Mouse (Mus musculus) megakaryocyte, embryonic 14.5 days (primary cell): Measurements from ENCODE around the gene Btbd1. TPM values are rescaled to one million over a fixed set of nuclear protein-coding genes. Genes with fewer than 3 reads are reported as not detected.

ENCODE experiments used
- H3K27me3 ChIP-seq: replicated peaks from 2 replicates; pipeline ENCODE3; 2012; ENCODE audit warnings: inconsistent platforms
- H3K36me3 ChIP-seq: replicated peaks from 2 replicates; pipeline ENCODE3; 2012; ENCODE audit warnings: low read length, inconsistent platforms, mixed read lengths
- H3K4me1 ChIP-seq: 2 replicates; pipeline ENCODE4 v1.6.1; 2012; ENCODE audit warnings: inconsistent platforms
- H3K4me3 ChIP-seq: replicated peaks from 2 replicates; pipeline ENCODE3; 2012; ENCODE audit warnings: moderate library complexity, mild to moderate bottlenecking, inconsistent platforms
- H3K9me3 ChIP-seq: 2 replicates; pipeline ENCODE4 v1.6.1; 2012; ENCODE audit warnings: inconsistent platforms
- FLI1 ChIP-seq: IDR thresholded peaks from 2 replicates; pipeline ENCODE4 v1.6.1; 2012; ENCODE audit warnings: low read length, inconsistent platforms, mixed read lengths
- GATA1 ChIP-seq: IDR thresholded peaks from 3 replicates; pipeline ENCODE4 v1.6.1; 2012; ENCODE audit warnings: mixed read lengths, low read length, inconsistent platforms, borderline replicate concordance
- polyA plus RNA-seq: library from polyadenylated mRNA; stranded (reverse); fragments of >175 nt; gene quantifications from 2 replicates; pipeline ENCODE4 v1.2.3, GENCODE M21; 2012; ENCODE audit warnings: low replicate concordance; ENCODE audit not compliant: insufficient read depth

Btbd1 gene
- polyA plus RNA-seq, 1 experiment: 5.8 TPM

GRCm38 (mm10) chr7:81850171-81850570, 20.9 kb upstream of the Btbd1 start:
- TF ChIP-seq FLI1: no peak
- no peak for TF ChIP-seq GATA1
- Histone ChIP-seq H3K36me3 (no peaks in the 10 kb centered on the region), H3K4me1 (peaks cover 24% of the 10 kb centered on the region), H3K27me3 (peaks cover 10% of the 10 kb centered on the region), H3K4me3 (no peak overlapping the region), H3K9me3 (peaks cover 6% of the 10 kb centered on the region; the same call in 1 of the 2 replicates)

DNA sequence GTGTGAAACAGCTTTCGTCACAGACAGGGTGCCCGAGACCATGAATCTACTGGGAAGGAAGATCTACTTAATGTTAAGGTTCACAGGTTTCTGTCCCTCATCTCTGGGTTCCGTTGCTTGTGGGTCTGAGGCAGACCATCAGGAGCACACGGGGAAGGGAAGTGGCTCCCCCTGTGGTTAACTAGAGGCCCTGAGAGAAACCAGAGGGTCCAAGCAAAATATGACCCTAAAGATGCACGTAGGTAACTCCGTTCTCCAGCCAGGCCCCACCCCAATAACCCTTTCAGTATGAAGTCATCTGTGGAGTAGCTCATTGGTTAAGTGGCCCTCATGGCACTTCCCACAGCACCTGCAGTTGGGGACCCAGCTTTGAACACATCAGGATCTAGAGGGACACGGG, 20.4 kb upstream of the Btbd1 start:
- peaks cover 6% of the 10 kb centered on the region; the same call in 1 of the 2 replicates for H3K9me3 ChIP-seq
- no peaks in the 10 kb centered on the region for H3K36me3 ChIP-seq
- H3K4me1 ChIP-seq: peaks cover 19% of the 10 kb centered on the region
- no peak overlapping the region for H3K4me3 ChIP-seq
- peaks cover 10% of the 10 kb centered on the region for H3K27me3 ChIP-seq
- no peak for TF ChIP-seq GATA1
- no peak for TF ChIP-seq FLI1

GRCm38 (mm10) chr7:81849214-81849613, 20.0 kb upstream of the Btbd1 start:
- Histone ChIP-seq H3K36me3 (no peaks in the 10 kb centered on the region), H3K27me3 (peaks cover 10% of the 10 kb centered on the region), H3K4me3 (no peak overlapping the region), H3K4me1 (peaks cover 15% of the 10 kb centered on the region), H3K9me3 (peaks cover 6% of the 10 kb centered on the region; the same call in 1 of the 2 replicates)
- no peak for TF ChIP-seq GATA1
- no peak for TF ChIP-seq FLI1

DNA sequence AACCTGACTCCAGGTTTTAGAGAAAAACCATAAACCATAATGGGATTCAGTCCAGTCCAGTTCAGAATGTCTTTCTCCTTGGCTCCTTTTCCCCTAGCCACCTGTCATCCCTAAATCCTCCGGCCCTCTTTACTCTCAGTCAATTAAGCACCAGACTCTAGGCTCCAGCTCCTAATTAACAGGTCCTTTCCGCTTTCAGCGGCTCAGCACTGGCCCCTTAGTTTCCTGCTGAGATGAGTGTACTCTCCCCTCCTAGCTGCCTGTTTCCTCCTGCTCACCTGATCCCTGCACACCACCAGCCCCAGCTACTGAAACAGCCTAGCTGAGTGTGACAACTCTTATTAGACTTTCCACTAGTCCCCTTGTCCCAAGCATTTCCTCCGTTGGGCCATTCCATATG, 18.5 kb upstream of the Btbd1 start:
- H3K36me3 ChIP-seq: no peaks in the 10 kb centered on the region
- H3K4me3 ChIP-seq: no peak overlapping the region
- peaks cover 6% of the 10 kb centered on the region; the same call in 1 of the 2 replicates for H3K9me3 ChIP-seq
- peaks cover 10% of the 10 kb centered on the region for H3K27me3 ChIP-seq
- TF ChIP-seq GATA1 (no peak), FLI1 (no peak)
- peaks cover 13% of the 10 kb centered on the region for H3K4me1 ChIP-seq

DNA sequence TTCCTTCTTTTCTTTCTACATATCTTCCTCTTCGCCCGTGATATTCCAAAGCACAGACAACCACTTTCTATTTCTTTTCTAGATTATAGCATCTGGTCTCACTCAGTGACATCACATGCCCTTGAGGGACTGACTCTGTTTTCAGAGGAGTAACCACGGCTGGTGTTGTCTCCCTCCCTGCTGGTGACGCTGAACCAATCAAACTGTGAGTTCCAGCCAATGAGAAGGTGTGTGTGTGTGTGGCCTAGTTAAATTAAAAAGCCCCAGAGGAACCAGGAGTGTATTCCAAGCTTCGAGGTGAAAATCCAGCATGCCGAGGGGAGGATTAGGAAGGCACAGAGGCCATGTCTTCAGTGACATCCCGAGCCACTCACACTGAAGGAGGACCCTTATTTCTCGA, 17.8 kb upstream of the Btbd1 start:
- no peak for TF ChIP-seq FLI1
- no peak for TF ChIP-seq GATA1
- H3K9me3 ChIP-seq: peaks cover 6% of the 10 kb centered on the region; the same call in 1 of the 2 replicates
- H3K4me1 ChIP-seq: peaks cover 13% of the 10 kb centered on the region
- H3K4me3 ChIP-seq: no peak overlapping the region
- peaks cover 10% of the 10 kb centered on the region for H3K27me3 ChIP-seq
- no peaks in the 10 kb centered on the region for H3K36me3 ChIP-seq

DNA sequence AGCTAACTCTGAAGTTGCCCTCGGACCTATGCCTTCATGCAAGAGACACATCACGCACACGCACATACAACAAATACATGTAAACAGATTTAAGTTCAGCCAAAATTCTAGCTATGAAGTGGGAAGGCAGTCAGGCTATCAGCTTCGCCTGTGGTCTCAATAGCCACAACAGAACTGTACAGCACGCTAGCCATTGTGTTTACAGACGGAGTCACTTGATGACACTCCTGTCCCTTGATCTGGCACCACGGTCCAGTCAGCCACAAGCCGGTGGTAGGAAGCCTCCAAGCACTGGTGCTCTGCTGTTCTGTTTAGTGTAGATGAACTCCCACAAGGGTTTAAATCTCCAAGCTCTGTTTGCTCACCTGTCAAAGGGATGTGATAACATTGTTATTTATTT, 16.8 kb upstream of the Btbd1 start:
- TF ChIP-seq GATA1 (no peak), FLI1 (no peak)
- Histone ChIP-seq H3K4me1 (peaks cover 21% of the 10 kb centered on the region), H3K9me3 (peaks cover 6% of the 10 kb centered on the region; the same call in 1 of the 2 replicates), H3K4me3 (no peak overlapping the region), H3K36me3 (no peaks in the 10 kb centered on the region), H3K27me3 (peaks cover 17% of the 10 kb centered on the region)

GRCm38 (mm10) chr7:81845313-81845712, 16.1 kb upstream of the Btbd1 start:
- TF ChIP-seq GATA1 (no peak), FLI1 (no peak)
- peaks cover 20% of the 10 kb centered on the region for H3K27me3 ChIP-seq
- H3K36me3 ChIP-seq: no peaks in the 10 kb centered on the region
- no peak overlapping the region for H3K4me3 ChIP-seq
- peaks cover 21% of the 10 kb centered on the region for H3K4me1 ChIP-seq
- peaks cover 6% of the 10 kb centered on the region; the same call in 1 of the 2 replicates for H3K9me3 ChIP-seq

DNA sequence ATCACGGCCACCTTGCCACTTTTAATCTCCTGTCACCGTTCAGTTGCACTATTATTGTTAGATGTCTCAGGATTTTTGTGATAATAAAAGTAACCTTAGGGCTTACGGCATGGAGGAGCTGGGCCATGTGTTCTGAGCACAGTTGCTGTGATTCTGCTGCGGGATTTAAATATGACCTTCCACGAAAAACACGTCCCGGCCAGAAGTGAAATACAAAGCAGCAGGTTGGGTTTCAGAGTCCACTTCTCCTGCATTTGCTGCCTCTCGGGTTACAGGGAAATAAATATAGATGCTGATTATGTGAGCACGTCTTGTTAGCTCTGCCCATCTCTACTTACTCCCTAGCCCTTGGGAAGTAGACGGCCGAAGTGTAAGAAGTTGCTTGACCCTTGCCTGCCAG, 15.6 kb upstream of the Btbd1 start:
- H3K27me3 ChIP-seq: peaks cover 21% of the 10 kb centered on the region
- no peak for TF ChIP-seq FLI1
- no peak for TF ChIP-seq GATA1
- H3K36me3 ChIP-seq: no peaks in the 10 kb centered on the region
- H3K9me3 ChIP-seq: peaks cover 6% of the 10 kb centered on the region; the same call in 1 of the 2 replicates
- no peak overlapping the region for H3K4me3 ChIP-seq
- H3K4me1 ChIP-seq: peaks cover 17% of the 10 kb centered on the region

DNA sequence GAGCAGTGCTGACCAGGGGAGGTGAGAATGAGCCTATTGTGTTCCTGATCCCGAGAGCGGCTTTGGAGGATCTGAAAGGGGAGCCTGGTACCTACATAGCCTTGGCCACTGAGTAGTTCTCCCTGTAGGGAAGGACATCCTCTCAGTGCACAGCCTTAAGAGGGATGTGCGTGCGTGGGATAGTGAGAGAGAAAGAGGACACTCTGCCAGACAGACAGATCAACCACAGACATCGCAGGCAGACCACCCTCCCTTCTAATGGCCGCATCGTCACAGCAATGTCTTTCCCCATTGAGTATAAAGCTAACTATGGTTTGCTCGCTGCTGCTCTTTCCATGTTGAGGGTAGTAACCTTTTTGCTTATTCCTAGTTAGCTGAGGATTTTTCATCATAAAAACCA, 14.7 kb upstream of the Btbd1 start:
- Histone ChIP-seq H3K4me1 (peaks cover 17% of the 10 kb centered on the region), H3K36me3 (no peaks in the 10 kb centered on the region), H3K4me3 (no peak overlapping the region), H3K27me3 (peaks cover 22% of the 10 kb centered on the region), H3K9me3 (peaks cover 6% of the 10 kb centered on the region; the same call in 1 of the 2 replicates)
- TF ChIP-seq FLI1 (no peak), GATA1 (no peak)

DNA sequence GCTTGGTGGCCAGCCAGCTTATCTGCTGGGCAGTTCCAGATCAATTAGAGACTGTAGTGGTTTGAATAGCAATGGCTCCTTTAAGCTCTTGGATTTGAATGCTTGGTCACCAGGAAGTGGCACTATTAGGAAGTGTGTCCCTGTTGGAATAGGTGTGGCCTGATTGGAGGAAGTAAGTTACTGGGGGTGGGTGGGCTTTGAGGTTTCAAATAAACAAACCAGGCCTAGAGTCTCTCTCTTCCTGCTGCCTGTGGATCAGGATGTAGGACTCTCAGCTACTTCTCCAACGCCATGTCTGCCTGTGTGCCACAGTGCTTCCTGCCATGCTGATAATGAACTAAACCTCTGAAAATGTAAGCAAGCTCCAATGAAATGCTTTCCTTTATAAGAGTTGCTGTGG, 13.8 kb upstream of the Btbd1 start:
- Histone ChIP-seq H3K9me3 (0 out of 2 replicates have a peak, but pooled peaks cover under 1% of the 10 kb centered on the region), H3K4me1 (peaks cover 17% of the 10 kb centered on the region), H3K4me3 (no peak overlapping the region), H3K36me3 (no peaks in the 10 kb centered on the region), H3K27me3 (peaks cover 18% of the 10 kb centered on the region)
- TF ChIP-seq GATA1 (no peak), FLI1 (no peak)

DNA sequence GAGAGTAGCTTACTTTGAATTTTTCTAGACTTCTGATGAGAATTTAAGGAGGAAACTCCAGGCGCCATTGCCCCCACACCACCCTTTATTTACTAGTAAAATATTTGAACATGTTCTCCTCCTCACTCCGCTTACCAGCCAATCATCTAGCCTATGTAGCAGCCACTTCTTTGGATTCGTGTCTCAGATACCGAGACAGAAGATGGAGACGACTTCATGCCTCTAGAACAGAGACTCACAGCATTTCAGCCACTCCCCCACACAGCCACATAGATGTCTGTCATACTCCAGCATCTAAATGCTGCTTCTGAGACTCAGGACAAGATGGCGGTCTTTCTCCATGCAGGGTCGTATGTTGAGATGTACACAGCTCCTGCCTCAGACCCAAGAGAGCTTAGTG, 12.9 kb upstream of the Btbd1 start:
- H3K9me3 ChIP-seq: no peaks in the 10 kb centered on the region
- no peak for TF ChIP-seq FLI1
- no peak for TF ChIP-seq GATA1
- peaks cover 14% of the 10 kb centered on the region for H3K27me3 ChIP-seq
- H3K36me3 ChIP-seq: no peaks in the 10 kb centered on the region
- peaks cover 17% of the 10 kb centered on the region for H3K4me1 ChIP-seq
- no peak overlapping the region for H3K4me3 ChIP-seq
